Mouse (Mus musculus) layer of hippocampus, adult 9-10 months (tissue): ENCODE data around the gene Pitx1.

Source experiments
- DNase-seq: peaks from one replicate; pipeline ENCODE4 v3.0.0; 2022; ENCODE audit warnings: low spot score

Pitx1 gene

GRCm38 (mm10) chr13:55775056-55775455, 60.9 kb downstream of the Pitx1 start:
- DNase-seq, result no peak
